Mouse (Mus musculus): ENCODE results near the gene Cat. TPM values are rescaled to one million over a fixed set of nuclear protein-coding genes. Genes with fewer than 3 reads are reported as not detected.

Cat gene
- polyA plus RNA-seq, 1 experiment from 2014 or later: 71.7 TPM

- no peak for ATAC-seq (ENCODE audit: insufficient number of reproducible peaks, insufficient read depth, low FRiP score, low TSS enrichment, low read depth)
- no peak overlapping the region for H3K9ac ChIP-seq
- no peaks in the 10 kb centered on the region for H3K27me3 ChIP-seq
- H3K4me1 ChIP-seq: peaks cover 7% of the 10 kb centered on the region
- no peak overlapping the region for H3K4me2 ChIP-seq
- no peaks in the 10 kb centered on the region for H3K9me3 ChIP-seq
- H3K4me3 ChIP-seq: no peak overlapping the region
- 53% methylated on average over 8 of the region's 8 CpGs for WGBS
- no peaks in the 10 kb centered on the region for H3K36me3 ChIP-seq
- H3K27ac ChIP-seq: no peak overlapping the region
Observed at GRCm38 (mm10) chr2:103432695-103433275, 52.2 kb downstream of the Cat start.

GRCm38 (mm10) chr2:103430712-103431111, 54.2 kb downstream of the Cat start:
- WGBS: 59% methylated on average over 1 of the region's 1 CpGs
- Histone ChIP-seq H3K9ac (no peak overlapping the region), H3K27me3 (no peaks in the 10 kb centered on the region), H3K36me3 (no peaks in the 10 kb centered on the region), H3K4me3 (no peak overlapping the region), H3K4me1 (peaks cover 3% of the 10 kb centered on the region; the same call in 1 of the 2 replicates), H3K27ac (no peak overlapping the region), H3K9me3 (no peaks in the 10 kb centered on the region), H3K4me2 (no peak overlapping the region)
- ATAC-seq (ENCODE audit: insufficient number of reproducible peaks, insufficient read depth, low FRiP score, low TSS enrichment, low read depth): no peak

GRCm38 (mm10) chr2:103428356-103428755, 56.6 kb downstream of the Cat start:
- WGBS: 82% methylated on average over 3 of the region's 3 CpGs
- Histone ChIP-seq H3K36me3 (no peaks in the 10 kb centered on the region), H3K4me3 (no peak overlapping the region), H3K9me3 (no peaks in the 10 kb centered on the region), H3K27ac (no peak overlapping the region), H3K27me3 (no peaks in the 10 kb centered on the region), H3K4me2 (no peak overlapping the region), H3K9ac (no peak overlapping the region), H3K4me1 (peaks cover 13% of the 10 kb centered on the region)
- ATAC-seq (ENCODE audit: insufficient number of reproducible peaks, insufficient read depth, low FRiP score, low TSS enrichment, low read depth): no peak

- H3K9ac ChIP-seq: no peak overlapping the region
- H3K4me2 ChIP-seq: no peak overlapping the region
- H3K9me3 ChIP-seq: no peaks in the 10 kb centered on the region
- no peak for ATAC-seq (ENCODE audit: insufficient number of reproducible peaks, insufficient read depth, low FRiP score, low TSS enrichment, low read depth)
- peaks cover 24% of the 10 kb centered on the region for H3K4me1 ChIP-seq
- no peak overlapping the region for H3K4me3 ChIP-seq
- H3K36me3 ChIP-seq: no peaks in the 10 kb centered on the region
- no peaks in the 10 kb centered on the region for H3K27me3 ChIP-seq
- H3K27ac ChIP-seq: no peak overlapping the region
- 82% methylated on average over 11 of the region's 11 CpGs for WGBS
Observed at GRCm38 (mm10) chr2:103425456-103426063, 59.4 kb downstream of the Cat start.

- no peaks in the 10 kb centered on the region for H3K36me3 ChIP-seq
- peak overlapping the region; percentile 44 for H3K4me2 ChIP-seq
- H3K9ac ChIP-seq: peak overlapping the region; percentile 46; the same call in 1 of the 2 replicates
- ATAC-seq (ENCODE audit: insufficient number of reproducible peaks, insufficient read depth, low FRiP score, low TSS enrichment, low read depth): no peak; the same call in 1 of the 2 replicates
- no peaks in the 10 kb centered on the region for H3K9me3 ChIP-seq
- 18% methylated on average over 12 of the region's 12 CpGs for WGBS
- H3K27me3 ChIP-seq: no peaks in the 10 kb centered on the region
- H3K4me3 ChIP-seq: peak overlapping the region; percentile 17
- H3K27ac ChIP-seq: peak overlapping the region; percentile 33; the same call in 1 of the 2 replicates
- peaks cover 21% of the 10 kb centered on the region for H3K4me1 ChIP-seq
Observed at GRCm38 (mm10) chr2:103424349-103425026, 60.5 kb downstream of the Cat start.

- H3K27ac ChIP-seq: peak overlapping the region; percentile 33; the same call in 1 of the 2 replicates
- H3K9me3 ChIP-seq: no peaks in the 10 kb centered on the region
- WGBS: 52% methylated on average over 12 of the region's 12 CpGs
Observed at GRCm38 (mm10) chr2:103423884-103424283, 61.1 kb downstream of the Cat start.

GRCm38 (mm10) chr2:103420650-103421507, 64.1 kb downstream of the Cat start:
- 53% methylated on average over 15 of the region's 15 CpGs for WGBS
- Histone ChIP-seq H3K27ac (no peak overlapping the region), H3K4me3 (no peak overlapping the region), H3K9me3 (no peaks in the 10 kb centered on the region), H3K4me2 (no peak overlapping the region), H3K36me3 (no peaks in the 10 kb centered on the region), H3K27me3 (no peaks in the 10 kb centered on the region), H3K9ac (no peak overlapping the region), H3K4me1 (peaks cover 21% of the 10 kb centered on the region)
- no peak for ATAC-seq (ENCODE audit: insufficient number of reproducible peaks, insufficient read depth, low FRiP score, low TSS enrichment, low read depth)

More at GRCm38 (mm10) chr2:103423884-103424283, 61.1 kb downstream of the Cat start:
- Histone ChIP-seq H3K4me2 (peak overlapping the region; percentile 44), H3K4me1 (peaks cover 21% of the 10 kb centered on the region), H3K4me3 (peak overlapping the region; percentile 17), H3K9ac (peak overlapping the region; percentile 46; the same call in 1 of the 2 replicates), H3K27me3 (no peaks in the 10 kb centered on the region), H3K36me3 (no peaks in the 10 kb centered on the region)
- 0 out of 2 replicates have a peak, but pooled peaks have one; percentile 26 for ATAC-seq (ENCODE audit: insufficient number of reproducible peaks, insufficient read depth, low FRiP score, low TSS enrichment, low read depth)

- ATAC-seq (ENCODE audit: insufficient number of reproducible peaks, insufficient read depth, low FRiP score, low TSS enrichment, low read depth): no peak
- WGBS: 85% methylated on average over 3 of the region's 3 CpGs
Observed at GRCm38 (mm10) chr2:103415774-103416173, 69.2 kb downstream of the Cat start.

GRCm38 (mm10) chr2:103413381-103413780, 71.6 kb downstream of the Cat start:
- Histone ChIP-seq H3K27me3 (no peaks in the 10 kb centered on the region), H3K4me2 (no peak overlapping the region), H3K36me3 (no peaks in the 10 kb centered on the region), H3K4me1 (no peaks in the 10 kb centered on the region), H3K4me3 (no peak overlapping the region), H3K9ac (no peak overlapping the region), H3K27ac (no peak overlapping the region), H3K9me3 (no peaks in the 10 kb centered on the region)
- WGBS: 73% methylated on average over 5 of the region's 5 CpGs
- no peak for ATAC-seq (ENCODE audit: insufficient number of reproducible peaks, insufficient read depth, low FRiP score, low TSS enrichment, low read depth)

More at GRCm38 (mm10) chr2:103415774-103416173, 69.2 kb downstream of the Cat start:
- Histone ChIP-seq H3K4me1 (no peaks in the 10 kb centered on the region), H3K4me3 (no peak overlapping the region), H3K4me2 (no peak overlapping the region), H3K27me3 (no peaks in the 10 kb centered on the region), H3K36me3 (no peaks in the 10 kb centered on the region), H3K27ac (no peak overlapping the region), H3K9me3 (no peaks in the 10 kb centered on the region), H3K9ac (no peak overlapping the region)

- no peak overlapping the region for H3K4me2 ChIP-seq
- H3K27me3 ChIP-seq: no peaks in the 10 kb centered on the region
- no peak for ATAC-seq (ENCODE audit: insufficient number of reproducible peaks, insufficient read depth, low FRiP score, low TSS enrichment, low read depth)
- 86% methylated on average over 3 of the region's 3 CpGs for WGBS
- no peak overlapping the region for H3K4me3 ChIP-seq
- no peaks in the 10 kb centered on the region for H3K9me3 ChIP-seq
- no peak overlapping the region for H3K9ac ChIP-seq
- H3K27ac ChIP-seq: no peak overlapping the region
- H3K36me3 ChIP-seq: no peaks in the 10 kb centered on the region
- no peaks in the 10 kb centered on the region for H3K4me1 ChIP-seq
Observed at GRCm38 (mm10) chr2:103411816-103412215, 73.1 kb downstream of the Cat start.

- Histone ChIP-seq H3K9ac (no peak within 1 kb of the TSS), H3K27me3 (no peaks in the 10 kb centered on the region), H3K9me3 (no peaks in the 10 kb centered on the region), H3K4me3 (no peak within 1 kb of the TSS), H3K36me3 (no peaks in the 10 kb centered on the region), H3K4me2 (no peak within 1 kb of the TSS), H3K27ac (no peak within 1 kb of the TSS), H3K4me1 (no peaks in the 10 kb centered on the region)
- 83% methylated on average over 6 of the region's 6 CpGs for WGBS
- ATAC-seq (ENCODE audit: insufficient number of reproducible peaks, insufficient read depth, low FRiP score, low TSS enrichment, low read depth): no peak
Observed at GRCm38 (mm10) chr2:103411348-103411747, 73.6 kb downstream of the Cat start, which contains the start of gene Elf5. Gene Elf5 (plus strand): TSS chr2:103411688.
